Mouse (Mus musculus): ENCODE data around the gene Gdf15. TPM values are rescaled to one million over a fixed set of nuclear protein-coding genes. Genes with fewer than 3 reads are reported as not detected.

Gdf15 gene
- total and polyA plus RNA-seq, 2 experiments from 2014 or later: 0.15 to 1.7 TPM

DNA sequence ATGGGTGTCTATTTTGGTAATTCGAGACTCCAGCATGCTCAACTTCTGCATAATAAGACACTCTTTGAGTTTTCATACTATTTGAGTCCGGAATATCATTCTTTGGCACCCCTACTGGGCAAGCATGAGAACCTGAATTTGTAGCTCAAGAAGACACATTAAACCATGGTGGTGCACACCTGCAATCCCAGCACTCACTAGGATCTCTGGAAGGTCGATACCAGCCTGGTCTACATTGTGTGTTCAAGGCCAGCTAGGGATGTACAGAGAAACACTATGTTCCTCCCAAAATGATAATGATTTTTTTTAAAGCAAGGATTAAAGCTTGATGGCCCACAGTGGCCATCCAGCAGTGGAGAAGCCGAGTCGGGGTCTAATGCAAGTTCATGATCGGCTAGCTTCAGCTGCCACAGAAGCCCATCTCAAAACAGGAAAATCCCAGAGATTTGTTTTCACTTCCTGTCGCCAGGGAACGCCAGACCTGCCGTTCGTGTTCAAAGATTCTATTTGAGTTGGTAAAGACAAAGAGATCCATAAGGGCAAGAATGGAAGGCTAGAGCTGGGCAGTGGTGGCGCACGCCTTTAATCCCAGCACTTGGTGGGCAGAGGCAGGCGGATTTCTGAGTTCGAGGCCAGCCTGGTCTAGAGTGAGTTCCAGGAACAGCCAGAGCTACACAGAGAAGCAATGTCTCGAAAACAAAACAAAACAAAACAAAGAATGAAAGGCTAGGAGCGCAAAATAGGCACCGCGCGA, 40.2 kb upstream of the Gdf15 start:
- TF ChIP-seq EP300 (IDR thresholded peaks at IDR 0.05; ENCODE audit: low read depth) (no peak), CTCF (IDR thresholded peaks at IDR 0.05; ENCODE audit: low read depth) (peak; percentile 22)
- H3K4me3 ChIP-seq (ENCODE audit: low read depth, low read length): peak overlapping the region; percentile 67
- H3K36me3 ChIP-seq (replicated peaks; ENCODE audit: control insufficient read depth, insufficient read depth, low read length): no peaks in the 10 kb centered on the region
- no peaks in the 10 kb centered on the region for H3K27me3 ChIP-seq (ENCODE audit: control insufficient read depth, insufficient read depth, low read length)
- H3K9ac ChIP-seq (replicated peaks; ENCODE audit: low read depth, low read length): peak overlapping the region; percentile 44; the same call in 1 of the 2 replicates
- peak overlapping the region; percentile 84 for H3K27ac ChIP-seq (ENCODE audit: low read depth)
- H3K9me3 ChIP-seq (replicated peaks; ENCODE audit: control insufficient read depth, low read length): no peaks in the 10 kb centered on the region
- DNase-seq (ENCODE audit: low spot score): no peak
- H3K4me2 ChIP-seq (ENCODE audit: low read depth, low read length): peak overlapping the region; percentile 58
- H3K4me1 ChIP-seq (ENCODE audit: control insufficient read depth, insufficient read depth): peaks cover 12% of the 10 kb centered on the region
- WGBS: 35% methylated on average over 19 of the region's 19 CpGs
- ATAC-seq (ENCODE audit: insufficient read depth, low read depth): peak; percentile 0; the same call in 1 of the 2 replicates

DNA sequence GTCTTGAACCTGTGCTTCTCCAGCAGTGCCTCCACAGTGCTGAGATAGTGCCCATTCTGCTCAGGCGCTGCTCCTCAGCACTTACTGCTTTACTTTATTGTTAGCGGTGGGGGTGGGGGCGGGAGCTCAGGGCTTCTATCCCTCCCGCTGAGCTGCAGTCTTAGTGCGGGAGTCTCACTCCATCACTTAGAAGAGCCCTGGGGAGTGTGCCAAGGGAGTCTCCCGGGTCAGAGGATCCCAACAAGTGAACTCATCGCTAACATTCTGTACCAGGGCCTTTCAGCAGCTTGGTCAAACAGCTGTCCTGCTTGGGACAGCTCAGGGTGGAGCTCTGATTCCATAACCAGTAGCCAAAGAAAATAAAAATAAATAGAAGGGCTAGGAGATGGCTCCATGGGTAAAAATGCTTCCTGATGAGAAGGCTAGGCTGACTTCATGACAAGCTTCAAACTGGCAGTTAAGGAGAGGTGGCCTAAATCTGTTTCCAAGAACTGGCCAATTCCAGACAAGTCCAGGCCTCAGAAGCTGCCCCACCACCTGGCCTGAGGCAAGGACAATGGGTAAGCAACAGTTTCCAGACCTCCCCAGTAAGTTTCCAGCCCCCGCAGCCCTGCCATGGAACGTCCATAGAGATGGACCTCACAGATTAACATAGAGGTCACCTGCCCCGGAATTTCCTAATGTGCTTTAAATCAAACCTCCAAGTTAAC, 39.5 kb upstream of the Gdf15 start:
- DNase-seq (ENCODE audit: low spot score) (peak; percentile 46), ATAC-seq (ENCODE audit: insufficient read depth, low read depth) (no peak)
- H3K9ac ChIP-seq (replicated peaks; ENCODE audit: low read depth, low read length): no peak overlapping the region
- WGBS: 53% methylated on average over 10 of the region's 10 CpGs
- H3K4me3 ChIP-seq (ENCODE audit: low read depth, low read length): no peak overlapping the region
- no peaks in the 10 kb centered on the region for H3K36me3 ChIP-seq (replicated peaks; ENCODE audit: control insufficient read depth, insufficient read depth, low read length)
- H3K4me1 ChIP-seq (ENCODE audit: control insufficient read depth, insufficient read depth): peaks cover 12% of the 10 kb centered on the region
- H3K4me2 ChIP-seq (ENCODE audit: low read depth, low read length): no peak overlapping the region
- H3K9me3 ChIP-seq (replicated peaks; ENCODE audit: control insufficient read depth, low read length): no peaks in the 10 kb centered on the region
- H3K27me3 ChIP-seq (ENCODE audit: control insufficient read depth, insufficient read depth, low read length): no peaks in the 10 kb centered on the region
- no peak overlapping the region for H3K27ac ChIP-seq (ENCODE audit: low read depth)
- no peak for TF ChIP-seq CTCF (IDR thresholded peaks at IDR 0.05; ENCODE audit: low read depth)
- TF ChIP-seq EP300 (IDR thresholded peaks at IDR 0.05; ENCODE audit: low read depth): no peak

DNA sequence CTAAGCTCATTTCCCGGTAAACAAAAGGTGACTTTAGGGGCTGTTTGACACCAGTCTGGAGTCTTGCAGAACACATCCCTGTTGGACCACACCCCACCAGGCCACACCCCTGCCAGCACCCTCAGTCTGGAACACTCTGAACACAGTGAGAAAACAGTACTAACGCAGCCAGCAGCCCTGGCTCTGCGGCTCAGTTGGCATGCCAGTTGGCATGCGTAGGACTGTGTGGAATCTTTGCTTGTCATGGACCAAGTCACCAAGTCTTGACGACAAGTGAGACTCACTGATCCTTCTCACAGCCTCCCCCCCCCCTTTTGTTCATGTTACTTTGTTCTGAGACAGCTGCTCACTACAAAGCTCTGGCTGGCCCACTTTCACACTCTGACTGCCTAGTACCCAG, 34.8 kb upstream of the Gdf15 start:
- peak; percentile 79 for ATAC-seq (ENCODE audit: insufficient read depth, low read depth)

DNA sequence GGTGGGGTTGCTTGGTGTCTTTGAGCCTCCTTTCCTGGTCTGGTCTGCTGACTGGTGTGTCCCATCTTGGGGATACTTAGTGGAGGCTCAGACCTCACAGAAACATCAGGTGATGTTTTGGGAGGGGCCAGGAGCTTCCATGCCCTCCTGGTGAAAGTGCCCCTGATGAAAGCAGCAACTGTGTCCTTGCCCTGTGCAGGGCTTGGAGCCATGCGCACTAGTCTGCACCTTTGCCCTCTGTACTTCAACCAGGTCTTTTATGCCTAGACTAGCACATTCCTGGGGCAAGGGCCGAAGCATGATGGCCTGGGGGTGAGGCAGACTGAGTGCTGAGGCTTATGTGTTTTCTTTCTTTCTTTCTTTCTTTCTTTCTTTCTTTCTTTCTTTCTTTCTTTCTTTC, 33.3 kb upstream of the Gdf15 start:
- no peak for ATAC-seq (ENCODE audit: insufficient read depth, low read depth)
- H3K36me3 ChIP-seq (replicated peaks; ENCODE audit: control insufficient read depth, insufficient read depth, low read length): no peaks in the 10 kb centered on the region
- H3K4me1 ChIP-seq (ENCODE audit: control insufficient read depth, insufficient read depth): no peaks in the 10 kb centered on the region
- no peak overlapping the region for H3K9ac ChIP-seq (replicated peaks; ENCODE audit: low read depth, low read length)
- H3K4me3 ChIP-seq (ENCODE audit: low read depth, low read length): no peak overlapping the region
- no peak overlapping the region for H3K4me2 ChIP-seq (ENCODE audit: low read depth, low read length)
- H3K27ac ChIP-seq (ENCODE audit: low read depth): no peak overlapping the region
- H3K9me3 ChIP-seq (replicated peaks; ENCODE audit: control insufficient read depth, low read length): no peaks in the 10 kb centered on the region
- 77% methylated on average over 2 of the region's 2 CpGs for WGBS
- TF ChIP-seq CTCF (IDR thresholded peaks at IDR 0.05; ENCODE audit: low read depth): no peak
- no peak for TF ChIP-seq EP300 (IDR thresholded peaks at IDR 0.05; ENCODE audit: low read depth)
- H3K27me3 ChIP-seq (ENCODE audit: control insufficient read depth, insufficient read depth, low read length): no peaks in the 10 kb centered on the region
- no peak for DNase-seq (ENCODE audit: low spot score)

More for the DNA sequence above, 34.8 kb upstream of the Gdf15 start:
- Histone ChIP-seq H3K9ac (replicated peaks; ENCODE audit: low read depth, low read length) (no peak overlapping the region), H3K27ac (ENCODE audit: low read depth) (peak overlapping the region; percentile 48), H3K4me2 (ENCODE audit: low read depth, low read length) (no peak overlapping the region), H3K4me1 (ENCODE audit: control insufficient read depth, insufficient read depth) (no peaks in the 10 kb centered on the region), H3K27me3 (ENCODE audit: control insufficient read depth, insufficient read depth, low read length) (no peaks in the 10 kb centered on the region), H3K36me3 (replicated peaks; ENCODE audit: control insufficient read depth, insufficient read depth, low read length) (no peaks in the 10 kb centered on the region), H3K4me3 (ENCODE audit: low read depth, low read length) (no peak overlapping the region), H3K9me3 (replicated peaks; ENCODE audit: control insufficient read depth, low read length) (no peaks in the 10 kb centered on the region)
- peak; percentile 46 for DNase-seq (ENCODE audit: low spot score)
- no peak for TF ChIP-seq CTCF (IDR thresholded peaks at IDR 0.05; ENCODE audit: low read depth)
- no peak for TF ChIP-seq EP300 (IDR thresholded peaks at IDR 0.05; ENCODE audit: low read depth)
- WGBS: 42% methylated on average over 5 of the region's 5 CpGs

DNA sequence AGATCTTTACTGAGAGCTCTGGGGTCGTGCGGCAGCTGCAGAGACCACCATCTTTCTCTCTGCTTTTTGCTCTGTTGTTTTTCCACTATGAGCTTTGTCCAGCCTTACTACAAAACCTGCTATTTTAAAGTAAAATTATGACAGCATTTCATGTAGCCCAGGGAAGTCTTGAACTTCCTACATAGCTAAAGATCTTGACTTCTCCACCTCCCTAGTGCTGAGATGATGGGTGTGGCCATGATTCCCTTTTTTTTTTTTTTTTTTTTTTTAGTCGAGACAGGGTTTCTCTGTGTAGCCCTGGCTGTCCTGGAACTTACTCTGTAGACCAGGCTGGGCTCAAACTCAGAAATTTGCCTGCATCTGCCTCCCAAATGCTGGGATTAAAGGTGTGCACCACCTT, 32.4 kb upstream of the Gdf15 start:
- Histone ChIP-seq H3K4me2 (ENCODE audit: low read depth, low read length) (no peak overlapping the region), H3K27me3 (ENCODE audit: control insufficient read depth, insufficient read depth, low read length) (no peaks in the 10 kb centered on the region), H3K9ac (replicated peaks; ENCODE audit: low read depth, low read length) (no peak overlapping the region), H3K4me1 (ENCODE audit: control insufficient read depth, insufficient read depth) (no peaks in the 10 kb centered on the region), H3K9me3 (replicated peaks; ENCODE audit: control insufficient read depth, low read length) (no peaks in the 10 kb centered on the region), H3K4me3 (ENCODE audit: low read depth, low read length) (no peak overlapping the region), H3K36me3 (replicated peaks; ENCODE audit: control insufficient read depth, insufficient read depth, low read length) (no peaks in the 10 kb centered on the region), H3K27ac (ENCODE audit: low read depth) (no peak overlapping the region)
- TF ChIP-seq CTCF (IDR thresholded peaks at IDR 0.05; ENCODE audit: low read depth) (no peak), EP300 (IDR thresholded peaks at IDR 0.05; ENCODE audit: low read depth) (no peak)
- WGBS: 62% methylated on average over 3 of the region's 3 CpGs
- ATAC-seq (ENCODE audit: insufficient read depth, low read depth) (no peak), DNase-seq (ENCODE audit: low spot score) (no peak)
